Mouse (Mus musculus) B cell, adult 2 months (primary cell): Measurements from ENCODE around the gene AU022252.
A peak's percentile ranks its signal among the peaks of the same experiment; 100 is the strongest.
"Not testable (repeated sequence)": the region's sequence is repeated elsewhere in the genome, so short reads cannot be mapped to it uniquely, and the experiment has no call there.

Source experiments
- DNase-seq, 2 experiments: peaks; one replicate each; pipeline ENCODE4 v3.0.0; 2022

Gene AU022252

DNA sequence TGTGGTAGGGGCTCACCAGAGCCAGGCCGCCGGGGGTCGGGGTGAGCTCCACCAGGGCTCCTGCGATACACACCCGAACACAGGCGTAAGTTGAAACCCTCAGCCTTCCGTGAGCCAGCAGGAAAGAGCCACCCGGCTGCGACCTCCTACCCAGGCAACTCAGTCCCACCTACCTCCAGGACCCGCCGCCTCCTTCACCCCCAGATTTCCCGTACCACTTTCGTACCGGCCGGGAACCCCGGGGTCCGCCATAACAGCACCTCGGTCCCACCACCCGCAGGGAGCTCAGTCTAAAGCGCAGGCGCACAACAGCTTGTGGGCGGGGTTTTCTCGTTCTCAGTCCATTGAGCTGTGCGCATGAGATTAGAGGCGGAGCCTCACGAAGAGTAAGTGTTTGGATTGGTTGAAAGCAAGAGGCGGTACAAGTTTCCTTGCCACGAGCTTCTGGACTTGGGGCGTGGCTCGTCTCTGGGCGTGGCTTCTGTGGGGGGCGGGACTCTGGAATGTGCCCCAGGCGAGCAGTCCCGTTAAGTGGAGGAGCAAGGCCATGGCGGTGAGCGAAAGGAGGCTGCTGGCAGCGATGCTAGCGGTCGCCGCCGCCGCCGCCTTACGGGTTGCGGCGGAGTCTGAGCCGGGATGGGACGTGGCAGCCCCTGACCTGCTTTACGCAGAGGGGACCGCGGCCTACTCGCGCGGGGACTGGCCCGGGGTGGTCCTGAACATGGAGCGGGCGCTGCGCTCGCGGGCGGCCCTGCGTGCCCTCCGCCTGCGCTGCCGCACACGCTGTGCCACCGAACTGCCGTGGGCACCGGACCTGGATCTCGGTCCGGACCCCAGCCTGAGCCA, at the start of gene AU022252, which contains the start of gene P3h1:
AU022252 (minus strand) TSS at position 303 of the 846 bp plus-strand sequence.
P3h1 (plus strand) TSS at position 506 of the 846 bp plus-strand sequence.
- DNase-seq = peak; percentile 98

GRCm38 (mm10) chr4:119278784-119279183, 46.3 kb upstream of the AU022252 start:
- DNase-seq = not testable (repeated sequence)

- DNase-seq = no peak
These were observed 43.2 kb upstream of the AU022252 start for GRCm38 (mm10) chr4:119275726-119276125.

DNA sequence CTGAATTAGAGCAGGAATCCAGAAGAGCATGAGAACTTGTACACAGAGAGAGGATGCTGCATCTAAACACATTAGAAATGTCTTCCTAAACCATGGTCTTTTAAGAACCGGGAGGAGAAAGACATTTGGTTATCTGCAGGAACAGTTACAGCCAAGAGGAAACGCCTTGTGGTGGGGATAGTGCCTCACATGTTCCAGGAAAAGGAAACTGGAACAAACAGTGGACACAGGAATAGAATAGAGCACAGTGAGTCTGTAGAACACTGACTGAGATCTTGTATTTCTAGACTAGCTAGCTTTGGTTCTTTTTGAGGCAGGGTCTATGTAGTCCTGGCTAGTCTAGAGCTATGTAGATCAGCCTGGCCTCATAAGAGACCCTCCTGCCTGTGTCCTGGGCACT, 42.7 kb upstream of the AU022252 start:
- DNase-seq = no peak

DNA sequence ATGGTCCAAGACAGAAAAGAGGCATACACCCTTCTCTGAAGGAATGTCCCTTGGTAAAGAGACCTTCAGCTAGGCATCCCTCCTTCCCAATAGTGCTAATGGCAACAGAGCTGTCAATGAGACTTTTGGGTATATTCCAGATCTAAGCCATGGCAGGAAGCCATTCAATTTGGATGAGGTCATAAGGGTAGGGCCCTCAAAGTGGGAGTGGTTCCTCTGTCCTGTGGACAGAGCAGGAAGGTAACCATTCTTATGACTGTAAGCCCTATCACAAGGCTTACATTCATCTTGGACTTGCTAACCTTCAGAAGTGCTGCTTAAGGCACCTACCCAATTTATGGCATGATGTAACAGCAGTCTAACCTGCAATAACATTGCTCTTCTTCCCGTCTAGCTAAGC, 42.1 kb upstream of the AU022252 start:
- DNase-seq = no peak

DNA sequence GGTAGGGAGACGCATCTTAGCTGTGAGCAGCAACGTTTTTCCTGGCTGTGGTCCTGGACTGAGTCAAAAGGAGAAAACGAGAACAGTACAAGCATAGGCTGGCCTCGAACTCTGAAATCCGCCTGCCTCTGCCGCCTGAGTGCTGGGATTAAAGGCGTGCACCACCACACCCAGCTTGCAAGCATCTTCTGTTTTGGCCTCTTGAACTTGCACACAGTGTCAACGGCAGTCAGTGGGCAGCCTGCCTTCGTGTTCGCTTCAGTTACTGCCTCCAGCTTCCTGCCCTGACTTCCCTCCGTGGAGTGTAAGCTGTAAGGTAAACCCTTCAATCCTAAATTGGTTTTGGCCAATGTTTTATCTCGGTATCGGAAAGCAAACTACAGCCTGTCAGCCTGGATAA, 34.1 kb upstream of the AU022252 start:
- DNase-seq = no peak

DNA sequence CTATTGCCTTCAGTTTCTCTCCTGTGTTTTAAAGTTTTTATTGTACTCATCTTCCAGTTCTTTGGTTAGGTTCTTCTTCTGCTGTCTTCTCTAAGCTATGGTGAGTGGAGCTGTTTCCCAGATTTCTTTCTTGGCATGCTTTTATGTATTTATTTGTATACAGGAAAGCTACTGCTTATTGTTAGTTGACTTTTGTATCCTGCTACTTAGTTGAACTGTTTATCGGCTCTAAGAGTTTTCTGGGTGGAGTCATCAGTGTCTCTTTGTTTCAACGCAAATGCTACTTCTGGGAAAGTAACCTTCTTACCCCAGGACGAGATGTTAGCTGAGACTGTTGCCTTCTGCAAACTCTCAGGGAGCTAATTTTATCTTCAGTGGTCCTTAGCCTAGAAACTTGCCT, 30.9 kb upstream of the AU022252 start:
- DNase-seq = no peak

DNA sequence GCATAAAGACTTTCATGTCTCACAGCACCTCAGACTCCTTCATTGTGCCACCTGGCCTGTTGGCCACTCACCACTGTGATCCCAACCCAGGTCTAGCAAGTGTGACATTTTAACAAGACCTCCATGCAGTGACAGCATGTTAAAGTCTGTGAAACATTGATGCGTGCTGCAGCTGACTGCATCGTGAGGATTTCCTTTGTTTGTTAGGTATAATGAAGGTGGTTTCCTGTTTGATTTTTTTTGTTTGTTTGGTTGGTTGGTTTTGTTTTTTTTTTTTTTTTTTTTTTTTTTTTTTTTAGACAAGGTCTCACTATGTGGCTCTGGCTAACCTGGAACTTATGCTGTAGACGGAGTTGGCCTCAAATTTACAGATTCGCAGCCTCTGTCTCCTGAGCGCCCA, 30.0 kb upstream of the AU022252 start:
- no peak for DNase-seq

GRCm38 (mm10) chr4:119261087-119261713, 28.7 kb upstream of the AU022252 start:
- DNase-seq = no peak

- DNase-seq = no peak
These were observed 27.1 kb upstream of the AU022252 start for GRCm38 (mm10) chr4:119259344-119260254.

GRCm38 (mm10) chr4:119257083-119257482, 24.6 kb upstream of the AU022252 start:
- DNase-seq = no peak

- DNase-seq = no peak
These were observed 22.8 kb upstream of the AU022252 start, which contains the start of gene Cldn19 for GRCm38 (mm10) chr4:119255351-119255750. Gene Cldn19, plus strand, starts transcription at chr4:119255414.

- no peak for DNase-seq
These were observed 21.6 kb upstream of the AU022252 start for GRCm38 (mm10) chr4:119254012-119254618.

DNA sequence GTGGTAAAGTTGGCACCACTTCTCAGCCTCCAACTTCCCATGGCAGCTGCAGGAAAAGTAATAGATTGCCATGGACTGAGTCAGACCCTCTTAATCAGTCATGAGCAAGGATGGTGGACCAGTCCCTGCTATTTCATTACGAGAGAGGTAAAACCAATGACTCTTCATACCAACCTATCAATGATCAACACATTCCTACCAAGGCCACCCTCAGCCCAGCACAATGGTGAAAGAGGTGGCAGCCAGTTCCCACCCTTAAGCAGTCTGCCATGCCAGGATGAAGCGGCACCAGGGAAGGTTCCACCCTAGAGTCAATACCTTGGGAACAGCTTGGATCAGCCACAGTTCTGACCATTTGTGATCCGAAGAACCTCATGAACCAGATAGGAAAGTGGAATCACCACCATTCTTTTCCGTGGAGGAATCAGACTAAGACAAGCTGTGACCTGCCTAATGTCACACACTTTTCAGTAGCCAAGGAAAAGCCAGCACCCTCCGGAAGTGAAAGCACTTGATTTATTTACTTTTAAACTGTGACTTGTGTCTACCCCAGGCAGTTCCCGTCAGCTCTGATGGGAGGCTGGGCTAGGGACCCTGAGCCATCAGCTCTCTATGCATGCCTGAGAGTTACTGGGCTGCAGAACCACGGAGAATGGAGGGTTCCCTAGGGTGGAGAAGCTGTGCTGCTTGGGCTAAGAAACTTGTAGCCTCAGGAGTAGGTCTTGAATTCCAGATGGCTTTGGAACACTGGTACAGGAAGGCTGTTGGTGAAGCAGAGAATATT, 19.7 kb upstream of the AU022252 start:
- DNase-seq = no peak

DNA sequence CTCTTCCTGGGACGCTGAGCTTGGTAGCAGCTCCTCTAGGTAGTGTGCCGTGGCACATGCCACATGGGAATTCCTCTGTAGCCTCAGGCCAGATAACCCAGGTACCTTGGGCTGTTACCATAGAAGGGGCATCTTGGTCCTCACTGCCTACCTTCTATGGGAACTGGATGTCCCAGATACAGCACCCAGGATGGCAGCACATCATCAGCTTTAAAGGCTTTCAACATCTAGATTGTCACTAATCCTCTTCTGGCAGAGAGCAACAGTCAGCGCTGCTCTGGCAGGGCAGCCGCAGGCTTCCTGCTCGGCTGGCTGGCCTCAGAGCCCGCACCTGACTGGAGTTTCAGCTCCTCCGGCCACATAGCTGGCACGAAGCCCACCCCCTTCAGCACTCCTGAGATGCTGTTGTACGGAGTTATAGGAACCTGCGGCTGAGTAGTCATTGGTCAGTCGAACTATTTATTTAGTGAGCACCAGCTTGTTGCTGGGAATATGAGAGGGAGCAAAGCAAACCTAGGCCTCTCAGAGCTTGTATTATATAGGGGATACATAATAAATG, 16.0 kb upstream of the AU022252 start:
- DNase-seq = no peak

DNA sequence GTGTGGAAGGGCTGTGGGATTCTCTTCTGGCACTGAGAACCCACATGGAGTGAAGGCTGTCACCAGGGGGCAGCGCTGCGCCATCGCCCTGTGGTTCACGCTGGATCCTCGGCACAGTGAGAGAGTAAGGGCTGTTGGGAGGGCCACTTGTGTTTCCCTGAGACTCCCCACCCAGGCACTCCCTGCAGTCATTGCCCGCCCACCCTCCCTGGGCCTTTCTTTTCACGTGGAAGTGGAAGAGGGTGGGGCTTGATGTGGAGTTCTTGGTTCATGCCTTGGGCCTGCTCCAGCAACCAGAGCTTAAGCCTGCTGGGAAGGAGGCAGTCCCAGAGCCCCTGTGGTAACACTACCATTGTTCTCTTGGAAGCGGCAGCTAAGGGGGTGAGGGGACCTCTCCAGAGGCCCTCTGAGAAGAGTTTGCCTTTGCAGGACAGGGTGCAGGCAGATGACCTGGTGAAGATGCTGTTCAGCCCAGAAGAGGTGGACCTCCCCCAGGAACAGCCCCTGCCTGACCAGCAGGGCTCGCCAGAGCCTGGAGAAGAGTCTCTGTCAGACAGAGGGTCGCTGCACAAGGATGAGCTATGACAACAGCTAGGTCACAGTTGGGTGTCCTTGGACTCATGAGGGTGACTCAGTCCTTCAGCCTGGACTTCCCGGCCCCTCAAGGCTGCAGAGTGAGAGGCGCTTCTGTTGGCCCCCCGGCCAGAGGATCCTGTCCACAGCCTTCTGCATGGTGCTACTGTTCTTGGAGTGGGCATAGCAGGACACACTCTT, 15.1 kb upstream of the AU022252 start:
- peak; percentile 80 for DNase-seq

DNA sequence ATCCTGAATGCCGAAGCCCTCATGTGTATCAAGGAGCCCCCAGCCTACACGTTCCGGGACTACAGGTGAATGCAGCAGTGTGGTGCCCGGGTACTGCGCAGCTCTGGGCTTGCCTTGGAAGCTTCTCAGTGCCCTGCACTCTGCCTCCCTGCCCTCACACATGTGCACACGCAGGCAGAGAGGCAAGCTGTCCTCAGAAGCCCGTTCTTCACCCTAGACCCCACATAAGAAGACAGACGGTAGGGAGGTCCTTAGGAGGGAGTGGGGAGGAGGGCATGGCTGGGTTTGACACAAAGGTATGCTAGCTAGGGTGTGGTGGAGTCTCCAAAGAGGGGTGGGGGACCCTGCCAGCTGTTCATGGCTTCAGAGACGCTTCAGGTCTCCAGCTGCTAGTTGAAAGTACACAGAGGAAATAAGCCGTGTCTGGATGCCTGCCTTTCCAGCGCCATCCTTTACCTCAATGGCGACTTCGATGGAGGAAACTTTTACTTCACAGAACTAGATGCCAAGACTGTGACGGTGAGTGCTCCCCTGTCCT, 14.2 kb upstream of the AU022252 start:
- DNase-seq = no peak

DNA sequence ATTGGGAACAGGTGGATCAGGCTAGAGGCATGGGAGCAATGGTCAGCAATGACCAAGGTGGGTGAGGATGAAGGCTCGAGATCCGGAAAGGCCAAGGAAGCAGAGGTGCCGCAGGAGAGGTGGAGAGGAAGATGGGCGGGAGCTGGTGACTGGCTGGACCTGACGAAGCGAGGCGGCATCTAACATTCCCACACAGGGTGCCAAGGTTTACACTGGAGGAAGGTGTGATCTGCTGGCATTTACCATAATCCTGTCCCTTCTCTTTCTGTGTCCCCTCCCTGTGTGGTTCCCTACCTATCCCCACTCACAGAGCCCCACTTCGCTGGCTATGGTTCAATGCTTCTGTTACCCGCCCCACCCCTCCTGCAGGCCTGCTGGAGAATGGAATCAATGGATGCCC, 13.4 kb upstream of the AU022252 start:
- DNase-seq = no peak

DNA sequence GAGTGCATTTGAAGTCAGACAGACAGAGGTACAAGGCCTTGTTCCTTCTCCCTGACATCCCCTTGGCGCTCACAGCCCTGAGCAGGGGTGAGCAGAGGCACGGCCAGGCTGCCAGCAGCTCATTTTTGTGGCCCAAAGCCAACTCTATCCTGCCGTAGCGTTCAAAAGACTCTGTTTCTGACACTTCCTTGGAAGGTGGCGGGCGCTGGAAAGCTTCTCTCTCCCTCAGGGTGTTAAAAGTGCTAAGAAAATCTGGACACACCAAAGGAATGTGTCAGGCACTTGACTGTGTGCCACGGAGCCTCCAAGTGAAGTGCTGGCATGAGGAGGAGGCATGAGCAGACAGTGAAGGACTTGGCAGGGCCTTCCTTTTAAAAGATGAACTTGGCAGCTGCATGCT, 13.0 kb upstream of the AU022252 start:
- no peak for DNase-seq

DNA sequence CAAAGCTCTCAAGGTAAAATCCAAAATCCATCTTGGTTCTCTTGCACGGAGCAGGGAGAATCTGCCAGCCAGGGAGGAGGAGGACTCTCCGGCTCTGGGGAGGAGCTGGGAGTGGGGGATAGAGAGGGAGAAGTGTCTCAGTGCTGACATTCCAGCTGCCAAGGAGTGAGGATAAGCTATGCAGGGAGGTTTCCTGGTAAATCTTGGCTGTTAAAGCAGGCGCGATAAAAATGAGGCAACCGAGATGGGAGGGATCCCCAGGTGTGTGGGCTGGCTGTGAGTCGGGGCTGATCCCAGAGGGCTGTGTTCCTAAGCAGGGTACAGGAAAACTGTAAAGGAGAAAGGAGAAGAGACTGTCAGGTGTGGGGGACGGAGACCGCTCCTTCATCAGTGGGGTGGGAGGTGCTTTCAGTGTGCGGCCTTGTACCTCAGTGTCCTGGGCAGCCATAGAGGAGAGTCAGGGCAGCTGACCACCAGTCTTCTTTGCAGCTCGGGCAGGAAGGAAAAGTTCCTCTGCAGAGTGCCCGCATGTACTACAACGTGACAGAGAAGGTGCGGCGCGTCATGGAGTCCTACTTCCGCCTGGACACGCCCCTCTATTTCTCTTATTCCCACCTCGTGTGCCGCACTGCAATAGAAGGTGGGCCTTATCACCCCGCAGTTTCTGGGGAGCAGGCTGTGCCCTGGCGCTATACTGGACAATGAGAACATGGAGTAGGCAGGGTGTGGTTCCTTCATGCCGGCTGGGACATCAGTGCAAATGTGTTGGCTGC, 12.1 kb upstream of the AU022252 start:
- DNase-seq = no peak
